Mouse (Mus musculus) limb, embryonic 14.5 days (tissue): ENCODE data around the gene Atrnl1. TPM values are rescaled to one million over a fixed set of nuclear protein-coding genes. Genes with fewer than 3 reads are reported as not detected.

Source experiments
- ATAC-seq: fragments of 200-750 bp; cut with Nextera tagmentation; 2 replicates; pipeline ENCODE4 v1.8.0; 2017; ENCODE audit warnings: low read depth, moderate number of reproducible peaks, moderate TSS enrichment; ENCODE audit not compliant: low FRiP score
- DNase-seq: peaks from one replicate; pipeline ENCODE4 v3.0.0-alpha.2; 2015; ENCODE audit warnings: low spot score
- H3K27ac ChIP-seq: fragments of 300-500 bp; sonication (generic); replicated peaks from 2 replicates; pipeline ENCODE4 v1.5.1; 2014; ENCODE audit warnings: low read depth, mild to moderate bottlenecking, low read length, moderate library complexity, mixed read lengths
- H3K27me3 ChIP-seq: fragments of 300-500 bp; sonication (generic); 2 replicates; pipeline ENCODE4 v1.6.1; 2014; ENCODE audit warnings: low read length, mixed read lengths; ENCODE audit not compliant: control insufficient read depth, insufficient read depth
- H3K36me3 ChIP-seq: fragments of 300-500 bp; sonication (generic); 2 replicates; pipeline ENCODE4 v1.6.1; 2014; ENCODE audit warnings: mild to moderate bottlenecking, low read length, moderate library complexity, mixed read lengths; ENCODE audit not compliant: control insufficient read depth, insufficient read depth
- H3K4me1 ChIP-seq: fragments of 300-500 bp; sonication (generic); 2 replicates; pipeline ENCODE4 v1.6.1; 2014; ENCODE audit warnings: antibody characterized with exemption, low read length, mixed read lengths; ENCODE audit not compliant: control insufficient read depth, insufficient read depth
- H3K4me2 ChIP-seq: fragments of 300-500 bp; sonication (generic); replicated peaks from 2 replicates; pipeline ENCODE4 v1.6.1; 2014; ENCODE audit warnings: low read depth, mild to moderate bottlenecking, low read length, moderate library complexity; ENCODE audit not compliant: severe bottlenecking
- H3K4me3 ChIP-seq: fragments of 300-500 bp; sonication (generic); replicated peaks from 2 replicates; pipeline ENCODE4 v1.5.1; 2014; ENCODE audit warnings: low read length
- H3K9ac ChIP-seq: fragments of 300-500 bp; sonication (generic); 2 replicates; pipeline ENCODE4 v1.6.1; 2014; ENCODE audit warnings: mild to moderate bottlenecking, low read depth, low read length, moderate library complexity; ENCODE audit not compliant: severe bottlenecking
- H3K9me3 ChIP-seq: fragments of 300-500 bp; sonication (generic); 2 replicates; pipeline ENCODE4 v1.6.1; 2016; ENCODE audit warnings: low read length; ENCODE audit not compliant: control insufficient read depth
- POLR2A ChIP-seq: fragments of 200-500 bp; IDR thresholded peaks from 2 replicates; pipeline ENCODE4 v1.8.0; 2012; ENCODE audit warnings: inconsistent platforms, mild to moderate bottlenecking, moderate library complexity, borderline replicate concordance; ENCODE audit not compliant: insufficient read depth, insufficient read length; ENCODE audit errors: extremely low read depth
- WGBS: fragments of 180-500 bp; shearing (Covaris S2); extraction: QIAGEN DNeasy Blood & Tissue Kit; methylation state at CpG from one replicate; pipeline ENCODE4 v1.1.7; 2014; 5-methylcytosine and 5-hydroxymethylcytosine counted together
- polyA plus RNA-seq, 2 experiments: library from polyadenylated mRNA; depleted of rRNA in 1 of 2; stranded (reverse) in 1 of 2; unstranded in 1 of 2; fragments of >200 nt; fragmentation: Nextera tagmentation in 1 of 2; extraction: Ambion mirVana in 1 of 2; gene quantifications; 2 replicates each; pipeline versions ENCODE4 v1.2.1 to v1.2.3; 2012 to 2014

Gene Atrnl1
- polyA plus RNA-seq, 2 experiments, result 7.7 to 19.9 TPM

DNA sequence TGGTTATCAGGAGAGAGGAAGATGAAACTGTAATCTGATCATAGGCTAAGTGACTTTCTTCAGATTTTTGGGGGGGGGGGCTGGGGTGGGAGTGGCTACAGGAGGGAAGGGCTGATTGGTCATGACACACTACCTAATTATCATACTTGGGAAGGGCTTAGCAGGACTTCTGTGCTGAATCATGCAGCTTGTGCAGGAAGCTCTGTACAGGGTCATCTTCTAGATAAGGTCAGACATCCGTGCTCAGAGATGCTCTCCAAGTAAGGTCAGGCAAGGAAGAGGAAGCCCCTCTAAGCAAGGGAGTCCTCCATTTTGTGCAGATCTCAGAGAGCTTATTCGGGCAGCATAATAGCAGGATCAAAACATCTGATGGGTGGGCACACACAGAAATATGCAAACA is 454.7 kb downstream of the Atrnl1 start:
- no peak overlapping the region for H3K9ac ChIP-seq
- no peak for TF ChIP-seq POLR2A
- no peak overlapping the region for H3K27ac ChIP-seq
- H3K36me3 ChIP-seq, result no peaks in the 10 kb centered on the region
- H3K9me3 ChIP-seq, result no peaks in the 10 kb centered on the region
- H3K4me1 ChIP-seq, result peaks cover 2% of the 10 kb centered on the region; the same call in 1 of the 2 replicates
- 91% methylated on average over 2 of the region's 2 CpGs for WGBS
- no peak overlapping the region for H3K4me3 ChIP-seq
- no peaks in the 10 kb centered on the region for H3K27me3 ChIP-seq
- DNase-seq (no peak), ATAC-seq (no peak)
- H3K4me2 ChIP-seq, result no peak overlapping the region

DNA sequence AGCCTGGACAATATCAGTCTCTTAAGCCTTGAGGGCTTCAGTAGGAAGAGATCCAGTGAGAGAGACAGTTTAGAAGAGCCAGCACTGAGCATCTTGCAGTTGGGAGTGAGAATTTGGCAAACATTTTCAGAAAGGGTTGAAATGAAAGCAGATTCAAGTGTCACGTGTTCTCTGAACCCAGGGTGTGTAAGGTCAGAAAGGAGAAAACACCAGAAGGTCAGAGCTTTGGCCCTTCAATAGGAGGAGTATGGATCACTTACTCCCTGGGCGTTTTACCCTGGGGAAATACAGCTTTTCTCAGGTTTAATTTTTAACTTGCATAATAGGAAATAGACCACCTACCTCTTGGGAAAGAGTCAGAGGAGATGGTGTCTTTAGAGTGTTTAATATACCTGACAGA is 457.3 kb downstream of the Atrnl1 start:
- ATAC-seq (no peak), DNase-seq (no peak)
- no peak for TF ChIP-seq POLR2A
- Histone ChIP-seq H3K4me3 (no peak overlapping the region), H3K27ac (no peak overlapping the region), H3K4me1 (no peaks in the 10 kb centered on the region), H3K9me3 (no peaks in the 10 kb centered on the region), H3K27me3 (no peaks in the 10 kb centered on the region), H3K4me2 (no peak overlapping the region), H3K9ac (no peak overlapping the region), H3K36me3 (no peaks in the 10 kb centered on the region)
- 84% methylated on average over 2 of the region's 2 CpGs for WGBS

DNA sequence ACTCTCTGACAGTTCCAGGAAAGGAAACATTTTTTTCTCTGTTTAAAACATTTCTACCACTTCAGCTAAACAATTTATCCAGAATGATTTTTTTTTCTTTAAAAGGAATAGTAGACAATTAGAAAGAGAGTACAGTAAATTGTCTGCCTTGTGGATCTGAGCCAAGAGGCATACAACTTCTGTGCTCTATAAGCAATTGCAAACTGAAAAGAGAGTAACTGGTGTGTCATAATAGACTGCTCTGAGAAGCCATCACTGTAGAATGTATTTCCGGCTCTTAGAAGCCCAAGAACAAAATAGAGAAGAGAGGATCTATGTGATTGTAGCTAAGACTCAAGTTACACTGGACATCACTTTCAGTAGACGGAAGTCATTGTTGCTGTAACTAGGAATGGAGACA is 458.1 kb downstream of the Atrnl1 start:
- H3K27ac ChIP-seq, result no peak overlapping the region
- no peak for DNase-seq
- no peaks in the 10 kb centered on the region for H3K9me3 ChIP-seq
- no peak for TF ChIP-seq POLR2A
- no peaks in the 10 kb centered on the region for H3K4me1 ChIP-seq
- no peak overlapping the region for H3K4me3 ChIP-seq
- no peak for ATAC-seq
- H3K27me3 ChIP-seq, result no peaks in the 10 kb centered on the region
- no peaks in the 10 kb centered on the region for H3K36me3 ChIP-seq
- no peak overlapping the region for H3K9ac ChIP-seq
- 88% methylated on average over 2 of the region's 2 CpGs for WGBS
- H3K4me2 ChIP-seq, result no peak overlapping the region

DNA sequence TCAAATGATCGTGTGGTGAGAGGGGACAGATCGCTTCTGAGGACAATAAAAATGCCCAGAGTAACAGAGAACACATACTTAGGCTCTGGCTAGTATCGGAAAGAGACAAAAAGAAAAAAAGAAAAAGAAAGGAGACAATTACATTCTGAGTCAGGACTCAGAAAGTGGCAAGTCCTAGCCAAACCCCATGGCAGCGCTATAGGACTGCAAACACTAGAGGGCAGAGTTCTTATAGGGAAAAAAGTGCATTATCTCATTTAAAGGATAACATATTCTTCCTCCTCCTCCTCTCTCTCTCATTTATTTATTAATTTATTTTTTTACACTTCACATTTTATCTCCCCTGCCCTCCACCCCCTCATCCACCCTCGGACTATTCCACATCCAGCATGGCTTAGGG is 461.6 kb downstream of the Atrnl1 start:
- Histone ChIP-seq H3K27me3 (no peaks in the 10 kb centered on the region), H3K4me1 (peaks cover 3% of the 10 kb centered on the region; the same call in 1 of the 2 replicates), H3K9me3 (no peaks in the 10 kb centered on the region), H3K4me2 (no peak overlapping the region), H3K36me3 (no peaks in the 10 kb centered on the region), H3K9ac (no peak overlapping the region), H3K27ac (no peak overlapping the region), H3K4me3 (no peak overlapping the region)
- WGBS, result 58% methylated on average over 5 of the region's 5 CpGs
- TF ChIP-seq POLR2A, result no peak
- ATAC-seq (no peak), DNase-seq (no peak)

DNA sequence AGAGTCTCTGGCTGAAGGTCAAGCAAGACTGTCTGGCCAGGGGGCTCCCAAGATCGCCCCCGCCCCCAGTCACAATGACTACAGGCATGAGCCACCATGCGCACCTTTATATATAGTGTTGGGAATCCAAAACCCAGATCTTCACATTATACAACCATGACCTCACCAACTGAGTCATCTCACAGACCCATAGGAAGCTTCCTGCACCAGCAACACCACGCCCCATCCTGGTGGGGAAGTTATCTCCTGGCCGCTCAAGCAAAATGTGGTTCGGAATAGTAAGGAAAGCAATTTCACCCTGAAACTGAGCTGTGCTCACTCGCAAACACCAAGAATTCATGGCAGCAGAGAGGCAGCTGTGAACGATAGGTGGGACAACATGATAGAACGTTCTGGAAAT is 462.0 kb downstream of the Atrnl1 start:
- Histone ChIP-seq H3K27ac (no peak overlapping the region), H3K36me3 (no peaks in the 10 kb centered on the region), H3K4me2 (no peak overlapping the region), H3K9ac (no peak overlapping the region), H3K9me3 (no peaks in the 10 kb centered on the region), H3K4me1 (peaks cover 5% of the 10 kb centered on the region; the same call in 1 of the 2 replicates), H3K27me3 (no peaks in the 10 kb centered on the region), H3K4me3 (no peak overlapping the region)
- ATAC-seq (no peak), DNase-seq (no peak)
- TF ChIP-seq POLR2A, result no peak
- 88% methylated on average over 9 of the region's 9 CpGs for WGBS

GRCm38 (mm10) chr19:58075252-58075651 is 464.4 kb downstream of the Atrnl1 start:
- H3K4me1 ChIP-seq, result peaks cover 5% of the 10 kb centered on the region; the same call in 1 of the 2 replicates
- no peaks in the 10 kb centered on the region for H3K36me3 ChIP-seq
- no peak for DNase-seq
- no peak overlapping the region for H3K4me3 ChIP-seq
- H3K9ac ChIP-seq, result no peak overlapping the region
- no peaks in the 10 kb centered on the region for H3K9me3 ChIP-seq
- no peak overlapping the region for H3K27ac ChIP-seq
- no peak for ATAC-seq
- TF ChIP-seq POLR2A, result no peak
- WGBS, result 42% methylated on average over 6 of the region's 6 CpGs
- H3K4me2 ChIP-seq, result no peak overlapping the region
- H3K27me3 ChIP-seq, result no peaks in the 10 kb centered on the region
